Mouse (Mus musculus) liver, postnatal 0 days (tissue): ENCODE data around the gene Ctc1. TPM values are rescaled to one million over a fixed set of nuclear protein-coding genes. Genes with fewer than 3 reads are reported as not detected.
A peak's percentile ranks its signal among the peaks of the same experiment; 100 is the strongest.

Experiments
- ATAC-seq: fragments of 200-750 bp; cut with Nextera tagmentation; 2 replicates; pipeline ENCODE4 v1.8.0; 2017; ENCODE audit warnings: mild to moderate bottlenecking, moderate library complexity
- DNase-seq: peaks from one replicate; pipeline ENCODE4 v3.0.0-alpha.2; 2016
- H3K27ac ChIP-seq: fragments of 300-500 bp; sonication (generic); 2 replicates; pipeline ENCODE4 v1.5.1; 2014; ENCODE audit warnings: antibody characterized with exemption, moderate library complexity, mild to moderate bottlenecking, low read depth
- H3K27me3 ChIP-seq: fragments of 300-500 bp; sonication (generic); 2 replicates; pipeline ENCODE4 v1.6.1; 2014; ENCODE audit warnings: low read length, control low read depth, mixed read lengths; ENCODE audit not compliant: insufficient read depth
- H3K36me3 ChIP-seq: fragments of 300-500 bp; sonication (generic); replicated peaks from 2 replicates; pipeline ENCODE4 v1.6.1; 2014; ENCODE audit warnings: mild to moderate bottlenecking, control low read depth, low read length, moderate library complexity, mixed read lengths; ENCODE audit not compliant: insufficient read depth
- H3K4me1 ChIP-seq: fragments of 300-500 bp; sonication (generic); 2 replicates; pipeline ENCODE4 v1.6.1; 2014; ENCODE audit warnings: antibody characterized with exemption, mild to moderate bottlenecking, control low read depth; ENCODE audit not compliant: insufficient read depth
- H3K4me2 ChIP-seq: fragments of 300-500 bp; sonication (generic); 2 replicates; pipeline ENCODE4 v1.6.1; 2014; ENCODE audit warnings: low read depth, mild to moderate bottlenecking, low read length, moderate library complexity, mixed read lengths
- H3K4me3 ChIP-seq: fragments of 300-500 bp; sonication (generic); 2 replicates; pipeline ENCODE4 v1.5.1; 2014; ENCODE audit warnings: low read depth, low read length
- H3K9ac ChIP-seq: fragments of 300-500 bp; sonication (generic); replicated peaks from 2 replicates; pipeline ENCODE4 v1.6.1; 2014; ENCODE audit warnings: mild to moderate bottlenecking, moderate library complexity
- H3K9me3 ChIP-seq: fragments of 300-500 bp; sonication (generic); 2 replicates; pipeline ENCODE4 v1.6.1; 2016; ENCODE audit warnings: mild to moderate bottlenecking, control low read depth, low read length, mixed read lengths
- CTCF ChIP-seq: sonication (generic); IDR thresholded peaks from 2 replicates; pipeline ENCODE4 v1.5.1; 2016; ENCODE audit warnings: antibody characterized with exemption, low read depth
- EP300 ChIP-seq: IDR thresholded peaks from 2 replicates; pipeline ENCODE4 v1.6.1; 2016; ENCODE audit warnings: antibody characterized with exemption, low read depth, mild to moderate bottlenecking
- WGBS: fragments of 180-500 bp; shearing (Covaris S2); extraction: QIAGEN DNeasy Blood & Tissue Kit; methylation state at CpG from one replicate; pipeline ENCODE4 v1.1.7; 2014; ENCODE audit not compliant: insufficient replicate concordance; 5-methylcytosine and 5-hydroxymethylcytosine counted together
- polyA plus RNA-seq: library from polyadenylated mRNA; unstranded; fragments of >200 nt; fragmentation: Nextera tagmentation; extraction: Ambion mirVana; gene quantifications from 2 replicates; pipeline ENCODE4 v1.2.1, GENCODE M21; 2015

Ctc1 gene
- polyA plus RNA-seq, 1 experiment from 2014 or later: 7.4 TPM

DNA sequence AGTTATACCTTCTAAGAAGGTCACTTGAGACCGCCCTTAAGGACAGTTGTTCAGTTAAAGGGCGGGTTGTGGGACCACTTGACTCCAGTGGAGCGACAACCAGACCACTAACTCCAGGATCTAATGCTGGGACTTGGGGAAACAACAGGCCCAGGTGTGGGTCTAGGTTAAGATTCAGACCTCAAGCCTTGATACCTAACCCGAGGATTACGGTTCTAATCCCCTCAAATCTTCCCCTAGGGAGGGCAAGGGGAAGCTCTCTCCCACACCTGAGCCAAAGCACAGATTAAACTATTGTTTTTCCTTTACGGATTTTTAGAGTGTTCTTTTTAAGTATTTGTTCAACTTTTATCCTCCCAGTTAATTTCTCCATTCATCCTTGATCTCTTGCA is 41.7 kb upstream of the Ctc1 start:
- TF ChIP-seq EP300 (no peak), CTCF (no peak)
- 39% methylated on average over 6 of the region's 6 CpGs for WGBS
- H3K4me1 ChIP-seq: peaks cover 11% of the 10 kb centered on the region
- H3K9me3 ChIP-seq: no peaks in the 10 kb centered on the region
- no peak overlapping the region for H3K27ac ChIP-seq
- H3K4me2 ChIP-seq: peak overlapping the region; percentile 72
- H3K36me3 ChIP-seq: no peaks in the 10 kb centered on the region
- H3K27me3 ChIP-seq: no peaks in the 10 kb centered on the region
- ATAC-seq (no peak), DNase-seq (no peak)
- H3K9ac ChIP-seq: no peak overlapping the region
- H3K4me3 ChIP-seq: peak overlapping the region; percentile 40

DNA sequence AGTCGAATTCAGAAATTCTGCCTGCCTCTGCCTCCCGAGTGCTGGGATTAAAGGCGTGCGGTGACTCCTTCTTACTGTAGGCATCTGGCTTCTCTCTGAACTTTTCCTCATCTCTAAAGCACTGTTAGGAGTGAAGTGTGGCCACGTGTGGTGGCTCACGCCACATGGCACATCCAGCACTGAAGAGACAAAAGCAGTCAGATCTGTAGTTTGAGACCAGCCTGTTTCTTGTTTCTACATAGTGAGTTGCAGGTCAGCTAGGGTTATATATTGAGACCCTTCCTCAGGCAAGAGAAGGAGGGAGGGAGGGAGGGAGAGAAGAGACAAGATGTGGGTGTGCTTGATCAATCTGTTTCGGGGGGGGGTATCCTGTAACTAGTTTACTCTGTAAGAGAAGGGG is 40.6 kb upstream of the Ctc1 start, which contains the start of gene Rangrf:
Gene Rangrf (minus strand): TSS at position 101 of the 400 bp plus-strand sequence.
- WGBS: 75% methylated on average over 7 of the region's 7 CpGs
- no peak for ATAC-seq
- no peaks in the 10 kb centered on the region for H3K9me3 ChIP-seq
- H3K4me2 ChIP-seq: peak within 1 kb of the TSS; percentile 72
- H3K9ac ChIP-seq: no peak within 1 kb of the TSS
- H3K27me3 ChIP-seq: no peaks in the 10 kb centered on the region
- TF ChIP-seq EP300 (no peak), CTCF (no peak)
- no peak for DNase-seq
- H3K4me3 ChIP-seq: peak within 1 kb of the TSS; percentile 40
- H3K36me3 ChIP-seq: no peaks in the 10 kb centered on the region
- H3K4me1 ChIP-seq: peaks cover 11% of the 10 kb centered on the region
- H3K27ac ChIP-seq: no peak within 1 kb of the TSS

DNA sequence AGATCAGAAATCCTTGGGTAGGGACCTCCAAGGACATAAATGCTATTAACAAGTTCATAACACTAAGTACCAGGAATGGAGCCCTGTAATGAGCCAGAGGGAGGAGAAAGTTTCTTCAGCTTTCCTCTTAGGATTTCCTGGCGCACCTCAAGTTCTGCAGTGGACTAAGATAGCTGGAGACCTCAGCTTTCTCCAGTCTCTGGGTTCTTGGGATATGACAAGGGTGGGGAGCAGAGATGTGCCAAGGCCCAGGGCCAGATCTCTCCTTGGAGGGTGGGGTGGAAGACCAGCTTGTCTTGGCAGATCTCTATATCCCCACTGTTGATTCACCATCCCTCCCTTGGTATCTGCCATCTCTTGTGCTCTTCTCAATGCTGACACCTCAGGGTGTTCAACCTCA is 40.1 kb upstream of the Ctc1 start:
- no peak overlapping the region for H3K9ac ChIP-seq
- no peaks in the 10 kb centered on the region for H3K27me3 ChIP-seq
- H3K4me3 ChIP-seq: no peak overlapping the region
- no peak for TF ChIP-seq EP300
- ATAC-seq (no peak), DNase-seq (no peak)
- no peak overlapping the region for H3K4me2 ChIP-seq
- no peaks in the 10 kb centered on the region for H3K36me3 ChIP-seq
- H3K4me1 ChIP-seq: peaks cover 11% of the 10 kb centered on the region
- 80% methylated on average over 1 of the region's 1 CpGs for WGBS
- no peak overlapping the region for H3K27ac ChIP-seq
- no peaks in the 10 kb centered on the region for H3K9me3 ChIP-seq

DNA sequence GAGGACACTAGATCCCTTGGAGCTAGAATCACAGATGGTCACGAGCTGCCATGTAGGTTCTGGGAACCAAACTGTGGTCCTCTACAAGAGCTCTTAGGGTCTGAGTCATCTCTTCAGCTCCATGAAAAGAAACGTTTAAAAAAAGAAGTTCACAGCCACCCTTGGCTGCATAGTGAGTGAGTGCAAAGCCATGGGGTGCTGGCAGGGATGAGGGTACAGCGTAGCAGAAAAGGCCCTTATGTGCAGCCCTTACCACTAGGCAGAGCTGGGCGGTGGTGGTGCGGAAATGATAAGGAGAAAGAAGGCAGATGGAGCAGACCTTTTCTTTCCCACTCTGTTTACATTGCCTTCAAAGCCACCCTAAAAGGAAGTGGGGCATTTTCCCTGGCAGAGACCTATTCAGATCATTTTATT is 36.4 kb upstream of the Ctc1 start:
- DNase-seq: no peak
- no peaks in the 10 kb centered on the region for H3K36me3 ChIP-seq
- H3K9me3 ChIP-seq: no peaks in the 10 kb centered on the region
- no peak overlapping the region for H3K27ac ChIP-seq
- no peak overlapping the region for H3K4me2 ChIP-seq
- TF ChIP-seq EP300: no peak
- no peak for TF ChIP-seq CTCF
- H3K4me1 ChIP-seq: no peaks in the 10 kb centered on the region
- no peak overlapping the region for H3K9ac ChIP-seq
- WGBS: 45% methylated on average over 5 of the region's 5 CpGs
- H3K4me3 ChIP-seq: no peak overlapping the region
- no peaks in the 10 kb centered on the region for H3K27me3 ChIP-seq
- 0 out of 2 replicates have a peak, but pooled peaks have one; percentile 19 for ATAC-seq

DNA sequence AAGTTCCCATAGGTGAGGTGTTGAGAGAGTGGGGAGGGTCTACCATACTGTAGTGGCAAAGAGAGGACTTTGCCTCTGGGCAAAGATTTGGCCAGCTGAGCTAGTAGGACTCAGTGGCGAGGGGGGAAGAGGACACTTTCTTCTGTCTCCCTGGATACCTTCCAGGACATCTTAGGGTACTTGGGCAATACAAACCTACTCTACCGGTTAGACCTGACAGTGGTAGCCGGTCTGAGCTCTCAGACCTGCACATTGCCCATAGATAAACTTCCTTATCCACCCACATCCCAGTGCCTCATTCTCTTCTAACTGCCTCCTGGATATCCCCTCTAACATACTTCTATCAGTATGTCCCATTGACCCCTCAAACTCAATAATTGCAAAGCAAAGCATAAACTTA is 34.8 kb upstream of the Ctc1 start:
- no peaks in the 10 kb centered on the region for H3K36me3 ChIP-seq
- H3K4me3 ChIP-seq: no peak overlapping the region
- H3K4me1 ChIP-seq: no peaks in the 10 kb centered on the region
- WGBS: 68% methylated on average over 3 of the region's 3 CpGs
- no peaks in the 10 kb centered on the region for H3K9me3 ChIP-seq
- DNase-seq: no peak
- no peak for ATAC-seq
- H3K27me3 ChIP-seq: no peaks in the 10 kb centered on the region
- TF ChIP-seq EP300 (no peak), CTCF (no peak)
- H3K27ac ChIP-seq: no peak overlapping the region
- no peak overlapping the region for H3K9ac ChIP-seq
- no peak overlapping the region for H3K4me2 ChIP-seq

DNA sequence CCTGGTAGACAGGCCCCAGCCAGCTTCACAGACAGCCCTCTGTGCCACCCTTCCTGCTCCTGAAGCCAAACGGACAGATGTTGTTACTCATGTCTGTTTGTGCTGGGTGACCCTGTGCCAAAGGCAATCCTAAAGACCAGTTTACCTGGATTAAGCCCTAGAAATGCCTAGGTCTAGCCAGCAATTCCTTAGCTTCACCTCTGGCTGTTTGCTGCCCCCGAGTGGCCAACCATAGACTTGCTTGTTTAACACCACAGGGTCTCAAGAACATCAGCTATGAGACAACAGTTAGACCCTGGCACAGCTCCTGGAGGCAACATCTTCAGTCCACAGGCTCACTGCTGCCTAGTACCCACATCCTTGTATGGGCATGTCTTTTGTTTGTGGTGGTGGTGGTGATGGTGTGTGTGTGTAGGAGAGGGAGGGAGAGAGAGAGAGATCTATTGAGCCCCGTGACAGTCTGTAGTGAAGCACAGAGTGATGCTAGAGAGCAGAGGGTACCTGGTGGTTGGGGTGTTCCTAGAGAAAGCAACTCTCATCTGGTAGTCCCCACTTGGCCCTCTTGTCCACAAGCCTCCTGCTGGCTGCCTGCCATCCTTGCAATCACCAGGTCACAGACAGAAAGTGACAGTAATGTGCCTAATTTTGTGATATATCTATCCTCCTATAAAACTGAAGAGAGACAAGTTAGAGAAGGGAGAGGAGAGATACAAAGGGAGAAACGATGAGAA is 32.9 kb upstream of the Ctc1 start:
- Histone ChIP-seq H3K27ac (no peak overlapping the region), H3K27me3 (no peaks in the 10 kb centered on the region), H3K4me1 (no peaks in the 10 kb centered on the region), H3K9me3 (no peaks in the 10 kb centered on the region), H3K4me2 (no peak overlapping the region), H3K9ac (no peak overlapping the region), H3K4me3 (no peak overlapping the region), H3K36me3 (peaks cover 7% of the 10 kb centered on the region)
- TF ChIP-seq EP300 (no peak), CTCF (peak; percentile 91)
- ATAC-seq: peak; percentile 62; the same call in 1 of the 2 replicates
- WGBS: 25% methylated on average over 4 of the region's 4 CpGs
- DNase-seq: peak; percentile 82
